Mouse (Mus musculus): Measurements from ENCODE around the gene Nnat. TPM values are rescaled to one million over a fixed set of nuclear protein-coding genes. Genes with fewer than 3 reads are reported as not detected.

Gene Nnat
- polyA plus RNA-seq (2012; rRNA removed): 1,264 and 2,183 TPM in 2 replicates

GRCm38 (mm10) chr2:157559858-157560257 is at the start of gene Nnat:
Gene Nnat (plus strand): TSS chr2:157560078.

GRCm38 (mm10) chr2:157571224-157571832 is 11.4 kb downstream of the Nnat start, which contains the start of gene Blcap:
Gene Blcap (minus strand): TSS chr2:157571274.

Other genes starting within 250 kb of the Nnat start
- 0.53 and 1.3 TPM in 2 replicates for gene Ghrh, start 212.6 kb upstream of the Nnat start, polyA plus RNA-seq (2012; rRNA removed)
- gene Manbal, start 192.5 kb upstream of the Nnat start, polyA plus RNA-seq (2012; rRNA removed): 67.5 and 67.9 TPM in 2 replicates
- gene Src, start 141.6 kb upstream of the Nnat start, polyA plus RNA-seq (2012; rRNA removed): 42.0 and 46.1 TPM in 2 replicates
- gene Blcap, start 11.2 kb downstream of the Nnat start, polyA plus RNA-seq (2012; rRNA removed): 73.1 and 86.5 TPM in 2 replicates
- gene Ctnnbl1, start 177.3 kb downstream of the Nnat start, polyA plus RNA-seq (2012; rRNA removed): 57.6 and 67.0 TPM in 2 replicates

All from central nervous system, embryonic 11.5 days (tissue).